Mouse (Mus musculus): ENCODE data around the gene Fmo2. TPM values are rescaled to one million over a fixed set of nuclear protein-coding genes. Genes with fewer than 3 reads are reported as not detected.

The Fmo2 gene
- polyA plus RNA-seq, 1 experiment from 2014 or later, result 16.4 TPM

GRCm38 (mm10) chr1:162930631-162931030, 32.1 kb upstream of the Fmo2 start:
- 33% methylated on average over 2 of the region's 2 CpGs for WGBS
- no peak overlapping the region for H3K4me2 ChIP-seq (replicated peaks; ENCODE audit: low read depth)
- no peak for ATAC-seq (ENCODE audit: low FRiP score, low TSS enrichment)
- H3K27ac ChIP-seq (replicated peaks), result no peak overlapping the region
- H3K9me3 ChIP-seq (ENCODE audit: control insufficient read depth, low read length), result no peaks in the 10 kb centered on the region
- no peaks in the 10 kb centered on the region for H3K27me3 ChIP-seq (ENCODE audit: control insufficient read depth, insufficient read depth, low read length)
- DNase-seq (ENCODE audit: low spot score), result no peak
- H3K9ac ChIP-seq (ENCODE audit: low read length), result no peak overlapping the region
- no peaks in the 10 kb centered on the region for H3K36me3 ChIP-seq (ENCODE audit: control insufficient read depth, insufficient read depth, low read length)
- H3K4me3 ChIP-seq (ENCODE audit: low read depth, low read length), result no peak overlapping the region
- H3K4me1 ChIP-seq (replicated peaks; ENCODE audit: control insufficient read depth, insufficient read depth), result no peaks in the 10 kb centered on the region
- no peak for TF ChIP-seq CTCF (IDR thresholded peaks at IDR 0.05; ENCODE audit: low read depth)
- no peak for TF ChIP-seq EP300 (optimal IDR thresholded peaks at IDR 0.05)

GRCm38 (mm10) chr1:162929146-162929545, 30.6 kb upstream of the Fmo2 start:
- Histone ChIP-seq H3K27ac (replicated peaks) (no peak overlapping the region), H3K4me1 (replicated peaks; ENCODE audit: control insufficient read depth, insufficient read depth) (no peaks in the 10 kb centered on the region), H3K27me3 (ENCODE audit: control insufficient read depth, insufficient read depth, low read length) (no peaks in the 10 kb centered on the region), H3K9me3 (ENCODE audit: control insufficient read depth, low read length) (no peaks in the 10 kb centered on the region), H3K4me2 (replicated peaks; ENCODE audit: low read depth) (no peak overlapping the region), H3K36me3 (ENCODE audit: control insufficient read depth, insufficient read depth, low read length) (no peaks in the 10 kb centered on the region), H3K4me3 (ENCODE audit: low read depth, low read length) (no peak overlapping the region), H3K9ac (ENCODE audit: low read length) (no peak overlapping the region)
- TF ChIP-seq EP300 (optimal IDR thresholded peaks at IDR 0.05) (no peak), CTCF (IDR thresholded peaks at IDR 0.05; ENCODE audit: low read depth) (no peak)
- ATAC-seq (ENCODE audit: low FRiP score, low TSS enrichment) (no peak), DNase-seq (ENCODE audit: low spot score) (no peak)
- 65% methylated on average over 3 of the region's 3 CpGs for WGBS

GRCm38 (mm10) chr1:162925121-162925520, 26.6 kb upstream of the Fmo2 start:
- no peak for TF ChIP-seq EP300 (optimal IDR thresholded peaks at IDR 0.05)
- no peak for TF ChIP-seq CTCF (IDR thresholded peaks at IDR 0.05; ENCODE audit: low read depth)

GRCm38 (mm10) chr1:162916661-162917060, 18.1 kb upstream of the Fmo2 start:
- no peak for DNase-seq (ENCODE audit: low spot score)
- Histone ChIP-seq H3K27me3 (ENCODE audit: control insufficient read depth, insufficient read depth, low read length) (no peaks in the 10 kb centered on the region), H3K4me3 (ENCODE audit: low read depth, low read length) (no peak overlapping the region), H3K27ac (replicated peaks) (no peak overlapping the region), H3K9me3 (ENCODE audit: control insufficient read depth, low read length) (no peaks in the 10 kb centered on the region), H3K36me3 (ENCODE audit: control insufficient read depth, insufficient read depth, low read length) (no peaks in the 10 kb centered on the region), H3K9ac (ENCODE audit: low read length) (no peak overlapping the region), H3K4me1 (replicated peaks; ENCODE audit: control insufficient read depth, insufficient read depth) (no peaks in the 10 kb centered on the region), H3K4me2 (replicated peaks; ENCODE audit: low read depth) (no peak overlapping the region)
- 60% methylated on average over 8 of the region's 8 CpGs for WGBS
- no peak for ATAC-seq (ENCODE audit: low FRiP score, low TSS enrichment)
- TF ChIP-seq CTCF (IDR thresholded peaks at IDR 0.05; ENCODE audit: low read depth) (no peak), EP300 (optimal IDR thresholded peaks at IDR 0.05) (no peak)

More at GRCm38 (mm10) chr1:162925121-162925520, 26.6 kb upstream of the Fmo2 start:
- no peak overlapping the region for H3K4me2 ChIP-seq (replicated peaks; ENCODE audit: low read depth)
- DNase-seq (ENCODE audit: low spot score) (no peak), ATAC-seq (ENCODE audit: low FRiP score, low TSS enrichment) (no peak)
- H3K9me3 ChIP-seq (ENCODE audit: control insufficient read depth, low read length), result no peaks in the 10 kb centered on the region
- 64% methylated on average over 1 of the region's 1 CpGs for WGBS
- H3K27ac ChIP-seq (replicated peaks), result no peak overlapping the region
- no peaks in the 10 kb centered on the region for H3K4me1 ChIP-seq (replicated peaks; ENCODE audit: control insufficient read depth, insufficient read depth)
- H3K4me3 ChIP-seq (ENCODE audit: low read depth, low read length), result no peak overlapping the region
- no peaks in the 10 kb centered on the region for H3K36me3 ChIP-seq (ENCODE audit: control insufficient read depth, insufficient read depth, low read length)
- H3K27me3 ChIP-seq (ENCODE audit: control insufficient read depth, insufficient read depth, low read length), result no peaks in the 10 kb centered on the region
- no peak overlapping the region for H3K9ac ChIP-seq (ENCODE audit: low read length)

GRCm38 (mm10) chr1:162914932-162915556, 16.5 kb upstream of the Fmo2 start:
- H3K4me2 ChIP-seq (replicated peaks; ENCODE audit: low read depth), result no peak overlapping the region
- ATAC-seq (ENCODE audit: low FRiP score, low TSS enrichment), result no peak
- no peak overlapping the region for H3K4me3 ChIP-seq (ENCODE audit: low read depth, low read length)
- H3K9me3 ChIP-seq (ENCODE audit: control insufficient read depth, low read length), result no peaks in the 10 kb centered on the region
- H3K27me3 ChIP-seq (ENCODE audit: control insufficient read depth, insufficient read depth, low read length), result no peaks in the 10 kb centered on the region
- no peak overlapping the region for H3K27ac ChIP-seq (replicated peaks)
- WGBS, result 65% methylated on average over 4 of the region's 4 CpGs
- no peaks in the 10 kb centered on the region for H3K4me1 ChIP-seq (replicated peaks; ENCODE audit: control insufficient read depth, insufficient read depth)
- TF ChIP-seq EP300 (optimal IDR thresholded peaks at IDR 0.05) (no peak), CTCF (IDR thresholded peaks at IDR 0.05; ENCODE audit: low read depth) (no peak)
- DNase-seq (ENCODE audit: low spot score), result no peak
- no peak overlapping the region for H3K9ac ChIP-seq (ENCODE audit: low read length)
- no peaks in the 10 kb centered on the region for H3K36me3 ChIP-seq (ENCODE audit: control insufficient read depth, insufficient read depth, low read length)

GRCm38 (mm10) chr1:162912085-162912484, 13.6 kb upstream of the Fmo2 start:
- DNase-seq (ENCODE audit: low spot score) (no peak), ATAC-seq (ENCODE audit: low FRiP score, low TSS enrichment) (no peak)
- H3K4me1 ChIP-seq (replicated peaks; ENCODE audit: control insufficient read depth, insufficient read depth), result no peaks in the 10 kb centered on the region
- no peaks in the 10 kb centered on the region for H3K27me3 ChIP-seq (ENCODE audit: control insufficient read depth, insufficient read depth, low read length)
- H3K36me3 ChIP-seq (ENCODE audit: control insufficient read depth, insufficient read depth, low read length), result no peaks in the 10 kb centered on the region
- no peak overlapping the region for H3K9ac ChIP-seq (ENCODE audit: low read length)
- TF ChIP-seq CTCF (IDR thresholded peaks at IDR 0.05; ENCODE audit: low read depth) (no peak), EP300 (optimal IDR thresholded peaks at IDR 0.05) (no peak)
- no peaks in the 10 kb centered on the region for H3K9me3 ChIP-seq (ENCODE audit: control insufficient read depth, low read length)
- H3K4me2 ChIP-seq (replicated peaks; ENCODE audit: low read depth), result no peak overlapping the region
- no peak overlapping the region for H3K4me3 ChIP-seq (ENCODE audit: low read depth, low read length)
- H3K27ac ChIP-seq (replicated peaks), result no peak overlapping the region

Data from stomach, postnatal 0 days (tissue).